Mouse (Mus musculus) frontal cortex, adult 2 months (tissue): Measurements from ENCODE around the gene Amhr2. TPM values are rescaled to one million over a fixed set of nuclear protein-coding genes. Genes with fewer than 3 reads are reported as not detected.

Source experiments
- DNase-seq, 2 experiments: peaks; one replicate each; pipeline ENCODE4 v3.0.0; 2022; ENCODE audit warnings: low spot score in 1 of 2; ENCODE audit errors: extremely low spot score in 1 of 2
- polyA plus RNA-seq: library from polyadenylated mRNA; depleted of rRNA; stranded (reverse); fragments of >200 nt; gene quantifications from 2 replicates; pipeline ENCODE4 v1.2.3, GENCODE M21; 2012; rRNA removed

Gene Amhr2
- polyA plus RNA-seq = 1.3 and 1.6 TPM in 2 replicates

DNA sequence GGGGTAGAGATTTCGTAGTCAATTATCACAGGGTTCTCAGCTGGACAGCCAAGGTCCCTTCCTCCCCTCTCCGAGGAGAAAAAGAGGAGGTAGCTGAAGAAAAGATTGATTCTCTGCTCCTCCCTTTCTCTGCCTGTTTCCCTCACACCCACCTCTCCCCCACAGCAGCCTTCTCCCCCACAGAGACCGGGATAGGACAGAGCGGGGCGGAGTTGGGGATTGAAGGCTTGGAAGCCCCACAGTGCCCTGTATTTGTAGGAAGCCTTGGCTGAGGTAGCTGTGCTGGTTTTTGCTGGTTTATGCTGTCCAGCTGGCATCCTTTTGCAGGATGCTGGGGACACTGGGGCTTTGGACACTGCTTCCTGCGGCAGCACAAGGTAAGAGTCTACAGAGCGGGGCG lies at the start of gene Amhr2:
Amhr2 (plus strand) TSS at position 222 of the 400 bp plus-strand sequence.
- no peak for DNase-seq

DNA sequence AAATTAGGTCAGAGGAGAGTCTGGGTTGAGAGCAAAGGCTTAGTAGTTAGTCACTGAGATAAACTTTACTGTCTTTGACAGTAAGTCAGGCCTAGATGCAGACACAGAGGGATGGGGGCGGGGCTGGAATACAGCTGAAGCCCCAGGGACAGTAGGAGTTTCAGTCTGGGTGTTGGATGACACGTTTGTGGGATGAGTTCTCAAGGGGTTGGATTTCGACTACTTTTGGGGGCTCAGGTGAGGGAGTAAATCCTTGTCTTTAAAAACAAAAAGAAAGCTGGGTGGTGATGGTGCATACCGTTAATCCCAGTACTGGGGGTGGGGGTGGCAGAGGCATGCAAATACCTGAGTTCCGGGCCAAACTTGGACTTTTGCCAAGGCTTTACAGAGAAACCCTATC lies 46.5 kb upstream of the Amhr2 start:
- no peak for DNase-seq

DNA sequence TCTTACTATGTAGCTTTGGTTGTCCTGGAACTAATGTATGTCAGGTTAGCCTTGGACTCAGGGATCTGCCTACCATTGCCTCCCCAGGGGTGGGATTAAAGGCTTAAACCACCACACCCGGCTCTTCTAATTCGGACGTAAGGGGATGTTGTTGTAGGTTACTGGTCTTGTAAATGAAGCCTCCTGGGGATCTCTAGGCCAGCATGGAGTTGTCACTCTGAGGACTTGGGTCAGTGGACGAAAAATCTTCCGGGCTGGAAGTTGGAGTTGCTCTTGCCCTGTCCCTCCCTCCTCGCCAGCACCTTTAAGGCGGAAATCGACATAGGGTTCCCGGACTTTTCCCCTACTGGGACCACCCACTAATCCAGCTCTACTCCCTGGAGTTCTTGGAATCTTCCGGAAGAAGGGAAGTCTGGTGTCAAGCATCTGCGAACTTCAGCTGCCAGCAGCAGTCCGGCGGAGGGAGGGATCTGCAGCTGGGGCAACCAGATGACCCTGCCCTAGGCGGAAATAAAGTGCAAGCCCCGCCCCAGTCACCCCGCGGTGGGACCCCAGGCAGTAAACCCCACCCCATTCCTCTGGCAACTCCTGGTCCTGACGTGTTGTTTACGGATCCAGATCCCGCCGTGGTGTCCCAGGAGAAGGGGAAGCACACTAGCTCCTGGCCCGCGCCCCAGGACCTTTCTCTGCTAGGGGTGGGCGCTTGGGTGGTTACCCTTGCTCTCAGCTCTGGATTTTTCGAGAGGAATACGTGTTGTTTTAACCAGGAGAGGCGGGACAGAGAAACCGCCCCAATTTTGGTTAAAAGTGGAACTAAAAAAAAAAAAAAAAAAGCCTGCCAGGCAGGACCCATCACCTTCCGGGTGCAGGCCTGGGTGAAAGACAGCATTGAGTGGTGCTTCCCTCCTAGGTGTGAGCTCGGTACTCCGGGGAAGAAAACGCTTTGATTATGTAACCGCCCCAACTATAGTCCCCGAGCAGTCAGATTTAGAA lies 45.6 kb upstream of the Amhr2 start:
- peak in 1 of 2 experiments; percentile 66 for DNase-seq

DNA sequence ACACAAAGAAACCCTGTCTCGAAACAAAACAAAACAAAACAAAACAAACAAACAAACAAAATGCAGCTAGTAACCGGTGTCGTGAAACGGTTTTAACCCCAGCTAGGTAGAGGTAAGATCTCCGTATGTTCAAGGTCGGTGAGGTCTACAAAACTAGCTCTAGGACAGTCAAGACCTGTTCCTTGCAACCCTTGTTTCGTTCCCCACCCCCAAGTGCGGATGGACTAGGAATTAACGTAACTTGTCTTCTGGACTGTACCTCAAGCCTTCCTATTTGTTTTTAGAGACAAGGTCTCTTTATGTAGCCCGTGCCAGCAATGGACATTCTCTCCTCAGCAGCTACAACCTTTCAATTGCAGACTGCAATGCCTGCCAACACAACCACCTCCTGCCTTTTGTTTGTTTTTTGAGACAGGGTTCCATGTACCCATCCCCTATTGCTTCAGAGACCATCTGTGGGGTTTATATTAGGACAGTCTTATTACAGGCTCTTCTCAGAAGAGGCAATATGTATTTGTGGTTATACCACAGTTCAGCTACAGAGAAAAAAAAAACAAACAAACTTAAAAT lies 44.6 kb upstream of the Amhr2 start:
- DNase-seq = no peak

DNA sequence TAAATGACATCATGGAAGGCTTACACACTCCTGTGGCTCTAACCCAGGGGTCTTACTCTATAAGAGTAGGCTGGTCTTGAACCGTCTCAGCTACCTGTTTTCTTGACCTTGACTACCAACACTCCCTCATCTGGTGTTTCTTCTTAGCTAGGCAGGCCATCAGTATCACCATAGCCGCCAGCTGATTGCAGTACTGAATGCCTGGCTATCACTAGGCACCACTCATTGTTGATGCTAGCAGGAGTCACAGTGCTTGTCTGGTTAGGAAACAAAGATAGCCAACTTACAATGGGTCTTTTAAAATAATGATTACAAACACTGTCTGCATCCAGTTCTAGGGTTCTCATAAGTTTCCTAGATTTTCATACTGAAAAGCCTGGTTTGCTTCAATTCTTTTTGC lies 43.9 kb upstream of the Amhr2 start:
- DNase-seq = no peak

DNA sequence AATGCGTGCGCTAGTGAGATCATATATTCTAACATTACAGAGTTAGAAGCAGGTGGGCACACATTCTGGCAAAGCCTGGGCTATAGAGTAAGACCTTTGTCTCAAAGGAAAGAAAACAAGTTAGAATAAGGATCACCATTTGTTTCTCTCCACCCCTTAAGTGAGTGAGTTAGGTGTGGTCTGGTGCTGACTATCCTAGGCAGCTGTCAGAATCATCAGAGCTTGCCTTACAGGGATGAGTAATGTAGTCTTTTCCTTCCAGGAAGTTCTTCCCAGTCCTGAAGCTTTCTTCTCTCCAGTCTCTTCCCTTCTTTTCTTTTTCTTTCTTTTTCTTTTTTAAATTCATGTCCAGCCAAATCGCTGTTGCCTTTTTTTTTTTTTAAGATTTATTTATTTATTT lies 43.0 kb upstream of the Amhr2 start:
- no peak for DNase-seq

DNA sequence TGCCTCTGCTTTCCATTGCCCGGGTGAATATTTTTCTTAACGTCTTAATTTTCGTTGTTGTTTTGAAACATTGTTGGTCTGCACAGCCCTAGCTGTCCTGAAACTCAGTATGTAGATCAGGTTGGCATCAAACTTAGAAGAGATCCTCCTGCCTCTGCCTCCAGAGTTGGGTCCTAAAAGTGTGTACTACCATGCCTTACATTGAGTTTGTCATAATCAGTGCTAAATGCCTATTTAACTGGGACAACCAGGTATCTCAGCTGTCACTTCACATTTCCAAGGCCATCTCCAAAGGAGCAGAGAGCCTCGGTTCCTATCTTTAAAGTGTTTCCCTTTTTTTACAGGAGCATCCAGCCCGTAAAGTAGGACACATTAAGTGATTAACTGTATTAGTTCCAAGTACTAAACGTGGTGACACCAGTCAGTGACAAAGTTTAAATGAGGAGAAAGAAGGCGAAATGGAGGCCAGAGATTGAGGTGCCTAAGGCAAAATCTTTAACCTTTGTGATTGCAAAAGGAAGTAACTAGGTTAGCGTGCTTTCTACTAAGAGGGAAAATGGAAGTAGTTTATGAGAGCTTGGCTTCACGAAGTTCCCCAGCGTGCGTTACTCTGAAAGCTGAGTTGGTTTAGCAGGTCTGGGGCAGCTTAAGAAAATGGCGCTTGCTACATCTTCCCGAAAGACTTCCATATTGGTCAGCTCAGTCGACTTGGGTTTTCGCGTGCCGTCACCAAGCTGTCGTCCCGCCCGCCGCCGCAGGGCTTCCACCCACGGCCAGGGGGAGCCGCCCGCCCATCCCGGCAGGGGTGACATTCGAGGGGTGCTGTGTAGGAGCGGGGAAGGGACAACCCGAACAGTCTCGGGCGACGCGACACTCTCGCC lies 40.3 kb upstream of the Amhr2 start:
- DNase-seq = peak in 1 of 2 experiments; percentile 27

DNA sequence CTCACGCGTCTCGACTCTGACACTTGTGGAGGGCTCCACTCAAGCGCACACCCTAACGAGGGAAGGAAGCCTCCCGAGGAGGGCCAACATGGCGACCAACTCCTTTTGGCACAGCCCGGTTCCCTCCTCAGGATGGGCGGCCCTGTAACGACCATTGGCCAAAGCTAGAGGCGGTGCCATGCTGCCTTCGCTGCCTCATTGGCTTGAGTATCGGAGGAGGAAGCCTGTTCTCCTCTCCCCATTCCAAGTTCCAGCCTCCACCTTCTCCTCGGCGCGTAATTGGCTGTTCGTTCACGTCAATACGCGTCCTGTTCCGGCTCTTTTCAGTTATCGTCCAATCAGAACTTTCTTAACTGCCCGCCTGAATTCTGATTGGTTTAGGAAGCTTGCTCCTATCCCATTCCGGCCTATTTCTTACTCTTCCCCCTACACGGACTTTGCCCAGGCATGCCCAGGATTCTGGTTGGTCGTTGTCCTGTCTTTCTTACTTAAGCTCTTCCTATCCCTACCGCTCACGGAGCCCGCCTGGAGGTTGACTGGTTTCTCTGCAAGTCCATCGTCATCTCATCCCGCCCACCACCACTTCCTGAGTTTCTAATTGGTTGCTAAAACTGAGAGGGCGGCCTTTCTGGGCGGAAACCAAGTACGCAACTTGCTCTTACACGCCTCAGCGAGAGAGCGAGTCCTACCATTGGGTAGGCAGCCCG lies 39.5 kb upstream of the Amhr2 start, which contains the start of gene Sp1:
Sp1 (plus strand) TSS at position 655 of the 707 bp plus-strand sequence.
- peak; percentile 100 for DNase-seq

DNA sequence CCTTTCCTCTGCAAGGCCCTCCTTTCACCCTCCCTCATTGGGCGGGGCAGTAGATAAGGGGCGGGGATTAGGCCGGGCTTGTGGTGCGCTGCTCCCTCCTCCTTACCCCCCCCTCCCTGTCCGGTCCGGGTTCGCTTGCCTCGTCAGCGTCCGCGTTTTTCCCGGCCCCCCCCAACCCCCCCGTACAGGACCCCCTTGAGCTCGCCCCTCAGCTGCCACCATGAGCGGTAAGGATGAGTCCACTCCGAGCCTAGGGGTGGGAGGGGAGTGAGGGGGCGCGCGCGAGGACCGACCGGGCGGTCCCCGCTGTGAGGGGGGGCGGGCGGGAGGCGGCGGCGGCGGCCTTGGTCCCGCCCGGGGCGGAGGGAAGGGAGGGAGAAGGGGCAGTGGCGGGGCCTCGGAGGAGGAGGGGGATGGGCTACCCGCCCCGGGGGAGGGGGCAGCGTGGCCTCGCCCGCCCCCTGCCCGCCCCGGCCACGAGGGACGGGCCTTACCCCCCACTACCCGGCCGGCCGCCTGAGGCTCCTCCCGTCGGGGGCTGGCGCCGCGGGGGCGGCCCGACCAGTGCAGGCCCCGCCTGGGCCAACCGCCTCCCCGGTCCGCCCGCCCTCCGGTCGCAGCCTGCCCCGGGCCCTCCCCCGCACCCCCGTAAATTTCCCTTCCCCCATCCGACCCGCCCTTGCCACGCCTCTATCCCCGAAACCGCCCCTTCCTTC lies 38.8 kb upstream of the Amhr2 start:
- DNase-seq = peak in 1 of 2 experiments; percentile 58

DNA sequence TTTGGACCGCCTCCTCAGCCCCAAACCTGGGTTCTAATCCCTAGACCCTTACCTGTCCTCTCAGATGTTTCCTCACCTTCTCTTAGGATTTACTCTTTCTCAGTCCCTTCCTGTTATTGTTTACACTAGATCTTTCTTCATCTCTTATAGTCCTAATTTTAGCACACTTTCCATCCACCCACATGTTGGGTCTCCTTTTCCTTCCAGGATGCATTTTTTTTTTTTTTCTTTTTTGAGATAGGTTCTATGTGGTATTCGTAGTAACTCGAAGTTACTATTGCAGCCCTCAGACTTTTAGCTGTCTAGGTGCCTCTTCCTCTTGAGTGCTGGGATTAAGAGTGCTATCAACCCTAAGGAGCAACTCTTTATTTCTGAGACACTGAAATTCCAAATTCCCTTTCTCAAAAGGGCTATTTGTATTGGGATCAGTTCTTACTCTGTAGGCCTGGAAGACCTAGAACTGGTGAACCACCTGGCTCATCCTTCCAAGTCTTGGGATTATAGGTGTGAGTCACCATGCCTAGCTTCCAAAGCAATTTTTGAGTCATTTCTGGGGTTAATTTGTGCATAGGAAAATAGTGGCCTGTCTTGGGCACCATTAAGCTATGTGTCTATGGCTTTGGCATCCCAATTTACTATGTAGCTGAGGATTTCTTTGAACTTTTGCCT lies 38.1 kb upstream of the Amhr2 start:
- DNase-seq = no peak

DNA sequence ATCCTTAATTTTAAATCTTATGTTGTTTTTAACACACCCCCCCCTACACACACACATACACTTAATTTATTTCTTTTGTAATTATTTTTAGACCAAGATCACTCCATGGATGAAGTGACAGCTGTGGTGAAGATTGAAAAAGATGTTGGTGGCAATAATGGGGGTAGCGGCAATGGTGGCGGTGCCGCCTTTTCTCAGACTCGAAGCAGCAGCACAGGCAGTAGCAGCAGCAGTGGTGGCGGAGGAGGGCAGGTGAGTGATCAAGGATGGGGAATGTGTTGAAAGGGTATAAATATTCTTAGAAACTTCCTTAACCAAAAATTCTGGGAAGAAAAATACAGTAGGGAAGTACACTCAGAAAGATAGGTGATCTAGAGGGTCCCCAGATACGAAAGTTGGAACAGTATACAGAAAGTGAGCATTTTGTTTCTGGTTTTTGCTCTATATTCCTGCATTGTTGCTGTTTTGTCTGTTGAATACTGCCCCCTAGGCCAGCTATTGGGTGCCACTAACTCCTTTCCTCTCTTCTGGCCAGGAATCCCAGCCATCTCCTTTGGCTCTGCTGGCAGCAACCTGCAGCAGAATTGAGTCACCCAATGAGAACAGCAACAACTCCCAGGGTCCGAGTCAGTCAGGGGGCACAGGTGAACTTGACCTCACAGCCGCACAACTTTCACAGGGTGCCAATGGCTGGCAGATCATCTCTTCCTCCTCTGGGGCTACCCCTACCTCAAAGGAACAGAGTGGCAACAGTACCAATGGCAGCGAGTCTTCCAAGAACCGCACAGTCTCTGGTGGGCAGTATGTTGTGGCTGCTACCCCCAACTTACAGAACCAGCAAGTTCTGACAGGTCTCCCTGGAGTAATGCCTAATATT lies 37.2 kb upstream of the Amhr2 start:
- DNase-seq = no peak

DNA sequence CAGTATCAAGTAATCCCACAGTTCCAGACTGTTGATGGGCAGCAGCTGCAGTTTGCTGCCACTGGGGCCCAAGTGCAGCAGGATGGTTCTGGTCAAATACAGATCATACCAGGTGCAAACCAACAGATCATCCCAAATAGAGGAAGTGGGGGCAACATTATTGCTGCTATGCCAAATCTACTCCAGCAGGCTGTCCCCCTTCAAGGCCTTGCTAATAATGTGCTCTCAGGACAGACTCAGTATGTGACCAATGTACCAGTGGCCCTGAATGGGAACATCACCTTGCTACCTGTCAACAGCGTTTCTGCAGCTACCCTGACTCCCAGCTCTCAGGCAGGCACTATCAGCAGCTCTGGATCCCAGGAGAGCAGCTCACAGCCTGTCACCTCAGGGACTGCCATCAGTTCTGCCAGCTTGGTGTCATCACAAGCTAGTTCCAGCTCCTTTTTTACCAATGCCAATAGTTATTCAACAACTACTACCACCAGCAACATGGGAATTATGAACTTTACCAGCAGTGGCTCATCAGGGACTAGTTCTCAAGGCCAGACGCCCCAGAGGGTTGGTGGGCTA lies 36.5 kb upstream of the Amhr2 start:
- DNase-seq = no peak

DNA sequence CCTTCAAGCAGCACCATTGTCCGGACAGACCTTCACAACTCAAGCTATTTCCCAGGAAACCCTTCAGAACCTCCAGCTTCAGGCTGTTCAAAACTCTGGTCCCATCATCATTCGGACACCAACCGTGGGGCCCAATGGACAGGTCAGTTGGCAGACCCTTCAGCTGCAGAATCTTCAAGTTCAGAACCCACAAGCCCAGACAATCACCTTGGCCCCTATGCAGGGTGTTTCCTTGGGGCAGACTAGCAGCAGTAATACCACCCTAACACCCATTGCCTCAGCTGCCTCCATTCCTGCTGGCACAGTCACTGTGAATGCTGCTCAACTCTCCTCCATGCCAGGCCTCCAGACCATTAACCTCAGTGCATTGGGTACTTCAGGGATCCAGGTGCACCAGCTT lies 35.9 kb upstream of the Amhr2 start:
- no peak for DNase-seq

DNA sequence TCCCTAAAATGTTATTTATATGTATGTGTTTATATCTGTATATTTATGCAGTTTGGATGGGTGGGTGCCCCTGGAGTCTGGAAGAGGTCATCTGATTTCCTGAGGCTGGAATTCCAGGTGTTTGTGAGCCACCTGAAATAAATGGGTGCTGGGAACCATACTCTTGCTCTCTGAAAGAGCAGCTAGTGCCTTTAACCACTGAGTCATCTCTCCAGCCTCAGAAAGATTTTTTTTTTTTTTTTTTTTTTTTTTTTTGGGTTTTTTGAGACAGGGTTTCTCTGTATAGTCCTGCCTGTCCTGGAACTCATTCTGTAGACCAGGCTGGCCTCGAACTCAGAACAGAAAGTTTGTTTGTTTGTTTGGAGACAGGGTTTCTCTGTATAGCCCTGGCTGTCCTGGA lies 34.1 kb upstream of the Amhr2 start:
- DNase-seq = no peak

DNA sequence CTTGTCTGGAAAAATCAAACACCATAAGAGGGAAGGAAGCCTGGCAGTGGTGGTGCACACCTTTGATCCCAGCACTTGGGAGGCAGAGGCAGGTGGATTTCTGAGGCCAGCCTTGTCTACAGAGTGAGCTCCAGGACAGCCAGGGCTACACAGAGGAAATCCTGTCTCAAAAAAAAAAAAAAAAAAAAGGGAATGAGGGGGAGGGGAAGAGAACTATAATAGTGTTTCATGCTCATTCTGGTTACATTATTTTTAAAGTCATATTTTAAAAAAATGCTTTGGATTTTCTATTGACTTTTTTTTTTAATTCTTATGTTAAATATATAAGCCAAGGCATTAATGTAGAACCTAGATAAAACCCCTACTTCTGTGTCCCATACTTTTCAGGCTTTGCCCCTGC lies 31.5 kb upstream of the Amhr2 start:
- no peak for DNase-seq

DNA sequence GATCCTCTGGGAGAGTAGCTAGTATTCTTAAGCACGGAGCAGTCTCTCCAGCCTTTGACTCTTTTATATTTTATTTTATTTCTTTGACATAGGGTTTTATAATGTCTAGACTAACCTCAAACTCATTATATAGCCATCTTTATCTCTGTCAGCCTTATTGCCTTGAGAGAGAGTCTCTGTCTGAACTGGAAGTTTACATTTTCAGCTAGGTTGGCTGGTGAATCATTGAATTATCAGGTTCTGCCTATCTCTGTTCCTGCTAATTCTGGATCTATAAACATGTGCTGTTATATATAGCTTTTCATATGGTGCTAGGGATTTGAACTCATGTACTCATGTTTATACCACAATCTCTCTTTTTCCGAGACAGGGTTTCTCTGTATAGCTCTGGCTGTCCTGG lies 27.6 kb upstream of the Amhr2 start:
- no peak for DNase-seq

DNA sequence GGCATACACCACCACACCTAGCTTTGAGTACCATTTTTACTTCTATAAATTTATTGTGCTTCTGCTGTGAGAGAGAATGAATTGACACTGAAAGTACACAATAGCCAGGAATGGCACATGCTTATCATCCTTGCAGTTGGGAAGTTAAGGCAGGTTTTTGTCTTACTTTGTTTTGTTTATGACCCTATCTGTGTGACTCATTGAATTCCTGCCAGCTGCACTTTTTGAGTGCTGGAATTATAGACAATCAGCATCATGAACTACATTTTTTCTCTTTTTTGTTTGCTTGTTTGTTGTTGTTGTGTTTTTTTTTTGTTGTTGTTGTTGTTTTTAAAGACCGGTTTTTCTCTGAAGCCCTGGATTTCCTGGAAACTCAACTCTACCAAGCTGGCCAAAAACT lies 24.2 kb upstream of the Amhr2 start:
- DNase-seq = no peak

DNA sequence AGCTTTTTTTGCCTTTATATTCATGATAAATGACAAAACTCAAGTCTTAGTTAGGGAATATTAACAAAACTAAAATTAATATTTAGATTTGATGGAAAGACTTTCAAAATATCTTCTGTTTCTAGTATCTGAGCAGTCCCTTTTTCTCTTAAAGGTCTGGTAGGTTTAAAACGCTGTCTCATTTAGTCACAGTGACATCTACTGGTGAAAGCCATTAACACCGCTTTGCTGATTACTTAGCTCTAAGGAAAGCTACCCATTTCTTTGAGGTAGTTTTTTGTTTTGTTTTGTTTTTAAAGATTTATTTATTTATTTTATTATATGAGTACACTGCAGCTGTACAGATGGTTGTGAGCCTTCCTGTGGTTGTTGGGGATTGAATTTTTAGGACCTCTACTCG lies 23.7 kb upstream of the Amhr2 start:
- peak in 1 of 2 experiments; percentile 76 for DNase-seq
